Mouse (Mus musculus) myocyte (in vitro differentiated cells): ENCODE data around the gene Lctl.

Experiments
- MAX ChIP-seq: IDR thresholded peaks from one replicate; pipeline ENCODE4 v1.6.1; 2011; ENCODE audit warnings: low read depth, mild to moderate bottlenecking, control low read depth
- POLR2AphosphoS2 ChIP-seq: IDR thresholded peaks from one replicate; pipeline ENCODE4 v1.6.1; 2011; ENCODE audit warnings: low read depth, control low read depth; ENCODE audit not compliant: insufficient read length

GRCm38 (mm10) chr9:64160471-64160870, 43.5 kb downstream of the Lctl start:
- no peak for TF ChIP-seq POLR2AphosphoS2
- no peak for TF ChIP-seq MAX
